Mouse (Mus musculus) C2C12 (cell line): ENCODE data around the gene Pdzrn4. TPM values are rescaled to one million over a fixed set of nuclear protein-coding genes. Genes with fewer than 3 reads are reported as not detected.

ENCODE experiments used
- H3K27me3 ChIP-seq: one replicate; pipeline ENCODE4 v1.6.1; 2011; ENCODE audit not compliant: control insufficient read depth, insufficient read depth, insufficient read length
- H3K36me3 ChIP-seq: one replicate; pipeline ENCODE4 v1.6.1; 2011; ENCODE audit not compliant: control insufficient read depth, insufficient read depth
- H3K4me3 ChIP-seq: one replicate; pipeline ENCODE4 v1.5.1; 2011; ENCODE audit warnings: mild to moderate bottlenecking, control low read depth; ENCODE audit not compliant: poor library complexity, insufficient read depth, severe bottlenecking
- H3K79me2 ChIP-seq: one replicate; pipeline ENCODE4 v1.6.1; 2011; ENCODE audit not compliant: control insufficient read depth, insufficient read depth
- H3K79me3 ChIP-seq: one replicate; pipeline ENCODE4 v1.6.1; 2011; ENCODE audit warnings: low read depth, control low read depth
- H3ac ChIP-seq: one replicate; pipeline ENCODE3; 2011; ENCODE audit warnings: low read depth; ENCODE audit not compliant: control insufficient read depth, insufficient read length
- CEBPB ChIP-seq: IDR thresholded peaks from one replicate; pipeline ENCODE4 v1.6.1; 2011; ENCODE audit warnings: low read depth, mild to moderate bottlenecking, control low read depth, moderate library complexity
- CTCF ChIP-seq: IDR thresholded peaks from one replicate; pipeline ENCODE4 v1.5.1; 2011; ENCODE audit not compliant: control insufficient read depth, insufficient read depth, insufficient read length
- FOSL1 ChIP-seq: IDR thresholded peaks from one replicate; pipeline ENCODE4 v1.8.0; 2011; ENCODE audit warnings: mild to moderate bottlenecking, low read length; ENCODE audit not compliant: poor library complexity, insufficient read depth, severe bottlenecking
- MAX ChIP-seq: IDR thresholded peaks from one replicate; pipeline ENCODE4 v1.6.1; 2011; ENCODE audit warnings: mild to moderate bottlenecking, control low read depth
- MYOD1 ChIP-seq: IDR thresholded peaks from one replicate; pipeline ENCODE4 v1.6.1; 2011; ENCODE audit warnings: low read depth; ENCODE audit not compliant: control insufficient read depth, insufficient read length
- MYOG ChIP-seq: IDR thresholded peaks from one replicate; pipeline ENCODE4 v1.6.1; 2011; ENCODE audit not compliant: control insufficient read depth, insufficient read length; ENCODE audit errors: extremely low read depth
- USF1 ChIP-seq: IDR thresholded peaks from one replicate; pipeline ENCODE4 v1.6.1; 2011; ENCODE audit warnings: low read depth, mild to moderate bottlenecking, control low read depth, moderate library complexity
- polyA plus RNA-seq: library from polyadenylated mRNA; unstranded; fragments of >200 nt; fragmentation: generic; extraction: Trizol; gene quantifications from one replicate; pipeline ENCODE4 v1.2.1, GENCODE M21; 2012; ENCODE audit warnings: missing spikeins

Gene Pdzrn4
- polyA plus RNA-seq, 1 experiment, result 0.01 TPM

GRCm38 (mm10) chr15:92598380-92599295, 202.0 kb downstream of the Pdzrn4 start:
- Histone ChIP-seq H3K4me3 (no peak overlapping the region), H3K79me2 (no peaks in the 10 kb centered on the region), H3K27me3 (no peaks in the 10 kb centered on the region), H3ac (no peak overlapping the region), H3K79me3 (no peaks in the 10 kb centered on the region), H3K36me3 (no peaks in the 10 kb centered on the region)
- TF ChIP-seq USF1, result no peak
- TF ChIP-seq CTCF, result peak; percentile 29

GRCm38 (mm10) chr15:92599381-92599780, 202.7 kb downstream of the Pdzrn4 start:
- TF ChIP-seq MYOD1 (no peak), MAX (no peak), CTCF (no peak), USF1 (no peak), CEBPB (no peak), MYOG (no peak), FOSL1 (no peak)
- H3K27me3 ChIP-seq, result no peaks in the 10 kb centered on the region
- H3K4me3 ChIP-seq, result no peak overlapping the region
- no peaks in the 10 kb centered on the region for H3K79me3 ChIP-seq
- no peaks in the 10 kb centered on the region for H3K36me3 ChIP-seq
- H3ac ChIP-seq, result no peak overlapping the region
- H3K79me2 ChIP-seq, result no peaks in the 10 kb centered on the region

- TF ChIP-seq CTCF (no peak), FOSL1 (no peak)
- Histone ChIP-seq H3ac (no peak overlapping the region), H3K4me3 (no peak overlapping the region), H3K27me3 (no peaks in the 10 kb centered on the region), H3K79me3 (no peaks in the 10 kb centered on the region), H3K79me2 (no peaks in the 10 kb centered on the region), H3K36me3 (no peaks in the 10 kb centered on the region)
These were observed 214.2 kb downstream of the Pdzrn4 start for GRCm38 (mm10) chr15:92610866-92611265.

GRCm38 (mm10) chr15:92612386-92612785, 215.7 kb downstream of the Pdzrn4 start:
- no peak overlapping the region for H3K4me3 ChIP-seq
- H3K79me2 ChIP-seq, result no peaks in the 10 kb centered on the region
- H3K27me3 ChIP-seq, result no peaks in the 10 kb centered on the region
- TF ChIP-seq FOSL1, result no peak
- TF ChIP-seq CTCF, result no peak
- TF ChIP-seq MYOD1, result no peak
- TF ChIP-seq CEBPB, result no peak
- TF ChIP-seq USF1, result no peak
- TF ChIP-seq MYOG, result no peak
- TF ChIP-seq MAX, result no peak
- H3K79me3 ChIP-seq, result no peaks in the 10 kb centered on the region
- H3ac ChIP-seq, result no peak overlapping the region
- no peaks in the 10 kb centered on the region for H3K36me3 ChIP-seq

- Histone ChIP-seq H3K4me3 (no peak overlapping the region), H3K79me3 (no peaks in the 10 kb centered on the region), H3ac (no peak overlapping the region), H3K36me3 (no peaks in the 10 kb centered on the region), H3K79me2 (no peaks in the 10 kb centered on the region), H3K27me3 (no peaks in the 10 kb centered on the region)
- no peak for TF ChIP-seq MYOG
- no peak for TF ChIP-seq FOSL1
- TF ChIP-seq MYOD1, result no peak
- TF ChIP-seq CTCF, result no peak
- TF ChIP-seq MAX, result no peak
- TF ChIP-seq CEBPB, result no peak
- TF ChIP-seq USF1, result no peak
These were observed 216.5 kb downstream of the Pdzrn4 start for GRCm38 (mm10) chr15:92613228-92613627.

- no peak overlapping the region for H3ac ChIP-seq
These were observed 225.1 kb downstream of the Pdzrn4 start for GRCm38 (mm10) chr15:92621731-92622234.

More at GRCm38 (mm10) chr15:92621731-92622234, 225.1 kb downstream of the Pdzrn4 start:
- Histone ChIP-seq H3K4me3 (no peak overlapping the region), H3K79me2 (no peaks in the 10 kb centered on the region), H3K27me3 (no peaks in the 10 kb centered on the region), H3K79me3 (no peaks in the 10 kb centered on the region), H3K36me3 (no peaks in the 10 kb centered on the region)
- TF ChIP-seq MYOG, result no peak
- no peak for TF ChIP-seq USF1
- TF ChIP-seq FOSL1, result no peak
- TF ChIP-seq CTCF, result no peak
- TF ChIP-seq CEBPB, result no peak
- TF ChIP-seq MAX, result no peak
- no peak for TF ChIP-seq MYOD1
